Mouse (Mus musculus) E14TG2a.4 (cell line): ENCODE results near the gene Prkn.

Experiments used
- H3K27me3 ChIP-seq: 2 replicates; pipeline ENCODE4 v1.6.1; 2014; ENCODE audit warnings: low read length, control low read depth; ENCODE audit not compliant: insufficient read depth
- H3K36me3 ChIP-seq: 2 replicates; pipeline ENCODE4 v1.6.1; 2014; ENCODE audit warnings: low read length, control low read depth; ENCODE audit not compliant: insufficient read depth
- H3K4me1 ChIP-seq: replicated peaks from 2 replicates; pipeline ENCODE4 v1.6.1; 2014; ENCODE audit warnings: low read depth, low read length, control low read depth
- H3K4me3 ChIP-seq: replicated peaks from 2 replicates; pipeline ENCODE4 v1.5.1; 2014; ENCODE audit warnings: mild to moderate bottlenecking, low read length
- H3K9me3 ChIP-seq: 2 replicates; pipeline ENCODE4 v1.6.1; 2014; ENCODE audit warnings: low read length, control low read depth
- CTCF ChIP-seq: conservative IDR thresholded peaks from 2 replicates; pipeline ENCODE4 v1.5.1; 2014; ENCODE audit warnings: low read length
- NANOG ChIP-seq: IDR thresholded peaks from 2 replicates; pipeline ENCODE4 v1.6.1; 2014; ENCODE audit warnings: borderline replicate concordance, low read length, mixed read lengths
- POU5F1 ChIP-seq: IDR thresholded peaks from 2 replicates; pipeline ENCODE4 v1.6.1; 2014; ENCODE audit warnings: low read length, borderline replicate concordance

Gene Prkn

GRCm38 (mm10) chr17:11383364-11383962 is 543.3 kb downstream of the Prkn start:
- Histone ChIP-seq H3K27me3 (no peaks in the 10 kb centered on the region), H3K4me3 (no peak overlapping the region), H3K4me1 (no peaks in the 10 kb centered on the region), H3K36me3 (no peaks in the 10 kb centered on the region), H3K9me3 (0 out of 2 replicates have a peak, but pooled peaks cover 2% of the 10 kb centered on the region)
- TF ChIP-seq POU5F1 (no peak), NANOG (no peak), CTCF (no peak)

- no peaks in the 10 kb centered on the region for H3K36me3 ChIP-seq
- TF ChIP-seq POU5F1 = no peak
- TF ChIP-seq NANOG = no peak
- no peak for TF ChIP-seq CTCF
- no peaks in the 10 kb centered on the region for H3K4me1 ChIP-seq
- H3K9me3 ChIP-seq = 0 out of 2 replicates have a peak, but pooled peaks cover 6% of the 10 kb centered on the region
- H3K4me3 ChIP-seq = no peak overlapping the region
- no peaks in the 10 kb centered on the region for H3K27me3 ChIP-seq
These were observed 545.1 kb downstream of the Prkn start for GRCm38 (mm10) chr17:11385246-11385645.

GRCm38 (mm10) chr17:11392622-11393294 is 552.6 kb downstream of the Prkn start:
- Histone ChIP-seq H3K9me3 (0 out of 2 replicates have a peak, but pooled peaks cover 6% of the 10 kb centered on the region), H3K27me3 (no peaks in the 10 kb centered on the region), H3K36me3 (no peaks in the 10 kb centered on the region), H3K4me1 (no peaks in the 10 kb centered on the region), H3K4me3 (no peak overlapping the region)
- no peak for TF ChIP-seq POU5F1
- TF ChIP-seq CTCF = no peak
- no peak for TF ChIP-seq NANOG

DNA sequence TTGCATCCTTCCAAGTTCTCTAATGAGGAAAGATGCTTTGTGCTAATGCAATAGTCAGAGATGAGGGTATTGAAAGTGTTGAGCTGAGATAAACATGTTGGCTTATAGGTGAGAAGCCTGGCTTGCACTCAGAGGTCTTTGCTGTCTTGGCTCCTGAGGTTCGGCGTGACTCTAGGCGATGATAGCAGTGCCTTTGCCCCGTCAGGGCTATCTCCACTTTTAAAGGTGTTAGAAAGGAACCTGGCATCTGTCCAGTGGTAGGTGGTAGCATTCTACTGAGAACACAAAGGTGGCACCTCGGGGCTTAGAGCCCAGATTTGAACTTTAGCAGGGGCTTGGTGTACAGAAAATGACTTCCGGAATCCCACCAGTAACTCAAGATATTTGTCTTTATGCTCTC is 554.4 kb downstream of the Prkn start:
- no peaks in the 10 kb centered on the region for H3K4me1 ChIP-seq

GRCm38 (mm10) chr17:11397678-11398077 is 557.5 kb downstream of the Prkn start:
- Histone ChIP-seq H3K36me3 (no peaks in the 10 kb centered on the region), H3K9me3 (no peaks in the 10 kb centered on the region), H3K4me1 (peaks cover under 1% of the 10 kb centered on the region; the same call in 1 of the 2 replicates), H3K27me3 (no peaks in the 10 kb centered on the region), H3K4me3 (no peak overlapping the region)
- TF ChIP-seq CTCF (no peak), NANOG (no peak), POU5F1 (no peak)

More for the DNA sequence above, 554.4 kb downstream of the Prkn start:
- no peak for TF ChIP-seq CTCF
- H3K9me3 ChIP-seq = no peaks in the 10 kb centered on the region
- no peaks in the 10 kb centered on the region for H3K27me3 ChIP-seq
- H3K36me3 ChIP-seq = no peaks in the 10 kb centered on the region
- no peak overlapping the region for H3K4me3 ChIP-seq

GRCm38 (mm10) chr17:11402225-11402875 is 562.2 kb downstream of the Prkn start:
- H3K27me3 ChIP-seq = no peaks in the 10 kb centered on the region
- TF ChIP-seq CTCF = no peak
- TF ChIP-seq NANOG = no peak
- no peak for TF ChIP-seq POU5F1
- no peaks in the 10 kb centered on the region for H3K9me3 ChIP-seq
- no peak overlapping the region for H3K4me3 ChIP-seq
- peaks cover 4% of the 10 kb centered on the region for H3K4me1 ChIP-seq
- H3K36me3 ChIP-seq = no peaks in the 10 kb centered on the region

- TF ChIP-seq CTCF (no peak), POU5F1 (no peak), NANOG (no peak)
- Histone ChIP-seq H3K4me1 (no peaks in the 10 kb centered on the region), H3K27me3 (no peaks in the 10 kb centered on the region), H3K36me3 (no peaks in the 10 kb centered on the region), H3K9me3 (no peaks in the 10 kb centered on the region), H3K4me3 (no peak overlapping the region)
These were observed 571.2 kb downstream of the Prkn start for GRCm38 (mm10) chr17:11411414-11411813.

GRCm38 (mm10) chr17:11413688-11414087 is 573.5 kb downstream of the Prkn start:
- H3K36me3 ChIP-seq = no peaks in the 10 kb centered on the region
- TF ChIP-seq POU5F1 (no peak), CTCF (no peak), NANOG (no peak)
- no peaks in the 10 kb centered on the region for H3K4me1 ChIP-seq
- no peaks in the 10 kb centered on the region for H3K9me3 ChIP-seq
- H3K4me3 ChIP-seq = no peak overlapping the region
- H3K27me3 ChIP-seq = no peaks in the 10 kb centered on the region

DNA sequence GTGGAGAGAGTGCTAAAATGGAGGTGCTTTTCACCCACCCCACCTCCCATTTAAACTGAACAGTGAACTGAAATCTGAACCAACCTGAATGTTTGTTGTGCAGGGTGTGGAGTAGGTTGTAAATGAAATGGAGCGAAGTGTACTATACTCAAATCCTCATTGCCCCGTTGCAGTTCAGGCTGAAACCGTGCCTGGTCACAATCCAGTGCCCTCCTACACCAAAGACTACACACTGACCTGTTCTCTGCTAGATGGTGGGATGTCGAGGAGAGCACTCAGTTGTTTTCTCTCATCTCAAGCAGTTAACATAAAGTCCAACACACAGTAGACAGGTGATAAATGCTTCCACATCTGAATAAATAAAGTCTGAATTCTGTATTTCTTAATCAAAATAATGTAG is 574.1 kb downstream of the Prkn start:
- TF ChIP-seq POU5F1 (no peak), NANOG (no peak), CTCF (no peak)
- H3K4me3 ChIP-seq = no peak overlapping the region

More for the DNA sequence above, 574.1 kb downstream of the Prkn start:
- Histone ChIP-seq H3K4me1 (no peaks in the 10 kb centered on the region), H3K36me3 (no peaks in the 10 kb centered on the region), H3K9me3 (no peaks in the 10 kb centered on the region), H3K27me3 (no peaks in the 10 kb centered on the region)
